Mouse (Mus musculus) hematopoietic stem cell, adult 5-6 weeks (primary cell): ENCODE measurements around the gene Flg. TPM values are rescaled to one million over a fixed set of nuclear protein-coding genes. Genes with fewer than 3 reads are reported as not detected.

ENCODE experiments used
- ATAC-seq, 2 experiments: fragments of 125-278 bp in 1 of 2; replicated peaks in 1 of 2; 2 replicates each; pipeline ENCODE4 v1.8.0; 2016 to 2017; ENCODE audit warnings: inconsistent platforms in 2 of 2, mild to moderate bottlenecking in 2 of 2, moderate number of reproducible peaks in 2 of 2, low read depth in 1 of 2, moderate TSS enrichment in 1 of 2; ENCODE audit not compliant: low FRiP score in 2 of 2, poor library complexity in 2 of 2, severe bottlenecking in 2 of 2, insufficient read depth in 1 of 2, low TSS enrichment in 1 of 2
- total RNA-seq: library from RNA; stranded (forward); fragments of 172-1452, 232-1000 nt; gene quantifications from 2 replicates; pipeline ENCODE4 v1.2.3, GENCODE M21; 2017

The Flg gene
- not detected in 2 replicates for total RNA-seq

DNA sequence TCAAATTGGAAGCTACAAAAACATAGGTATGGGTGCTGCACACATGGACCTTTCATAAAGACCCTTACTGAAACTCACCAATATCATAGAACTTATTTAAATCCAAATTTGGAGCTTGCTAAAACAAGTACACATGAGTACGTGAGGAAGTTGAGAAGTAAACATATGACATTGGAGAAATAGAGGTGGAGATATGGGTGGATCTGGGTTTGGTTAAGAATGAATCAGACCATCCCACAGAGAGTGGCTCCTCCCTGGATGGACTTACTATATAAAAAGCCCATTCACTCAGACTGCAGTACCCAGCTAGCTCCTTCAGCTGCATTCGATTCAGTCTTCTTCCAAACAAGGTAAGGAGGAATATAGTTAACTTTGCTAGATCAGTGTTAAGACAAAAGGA lies at the start of gene Flg:
TSS of gene Flg (plus strand) at position 301 of the 400 bp plus-strand sequence.
- ATAC-seq = no peak

DNA sequence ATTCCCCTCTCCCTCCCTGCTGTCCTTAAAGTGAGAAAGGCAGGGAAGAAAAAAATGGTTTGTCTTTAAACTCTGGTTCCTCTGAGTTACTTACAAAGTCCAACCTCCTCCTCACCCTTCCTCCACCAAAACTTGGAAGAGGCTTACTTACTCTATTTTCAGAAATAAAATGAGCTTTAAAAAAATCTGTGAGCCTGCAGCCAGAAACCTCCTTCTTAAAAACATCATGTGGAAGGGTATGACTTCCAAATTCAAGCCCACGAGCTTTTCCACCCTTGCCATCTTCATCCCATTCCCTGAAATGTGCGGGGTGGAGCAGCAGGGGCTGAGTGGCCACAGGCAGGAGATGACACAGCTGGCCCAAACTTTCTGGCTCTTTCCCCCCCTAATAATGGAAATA lies 24.2 kb downstream of the Flg start:
- no peak for ATAC-seq

DNA sequence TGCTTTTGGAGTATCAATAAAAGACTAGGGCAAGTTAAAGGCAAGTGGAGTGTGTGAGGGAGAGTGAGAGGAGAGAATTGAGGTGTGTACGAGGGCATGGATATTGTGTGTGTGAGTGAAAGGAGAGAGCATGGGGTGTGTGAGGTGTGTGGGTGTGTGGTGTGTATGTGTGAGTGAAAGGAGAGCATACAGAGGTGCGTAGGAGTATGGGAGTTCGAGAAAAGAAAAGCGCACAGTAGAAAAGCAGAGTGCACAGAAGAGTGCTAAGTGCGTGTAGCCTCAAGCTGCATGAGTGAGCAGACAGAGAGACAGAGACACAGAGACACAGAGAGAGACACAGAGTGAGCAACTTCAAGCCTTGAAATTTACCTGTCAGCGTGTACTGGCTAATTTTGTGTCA lies 26.5 kb downstream of the Flg start:
- ATAC-seq = no peak

DNA sequence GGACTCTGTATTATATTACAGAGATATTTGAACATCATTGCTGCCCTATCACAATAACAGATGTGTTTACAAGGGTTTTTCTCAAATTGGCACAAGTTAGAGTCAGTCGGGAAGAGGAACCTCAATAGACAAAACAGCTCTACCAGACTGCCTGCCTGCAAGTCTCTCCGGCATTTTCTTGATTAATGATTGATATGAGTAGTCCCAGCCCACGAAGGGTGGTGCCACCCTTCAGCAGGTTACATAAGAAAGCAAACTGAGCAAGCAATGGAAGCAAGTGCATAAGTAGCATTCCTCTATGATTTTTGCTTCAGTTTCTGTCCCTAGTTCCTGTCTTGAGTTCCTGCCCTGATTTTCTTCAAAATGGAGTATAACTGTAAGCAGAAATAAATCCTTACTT lies 28.6 kb downstream of the Flg start:
- ATAC-seq = no peak

DNA sequence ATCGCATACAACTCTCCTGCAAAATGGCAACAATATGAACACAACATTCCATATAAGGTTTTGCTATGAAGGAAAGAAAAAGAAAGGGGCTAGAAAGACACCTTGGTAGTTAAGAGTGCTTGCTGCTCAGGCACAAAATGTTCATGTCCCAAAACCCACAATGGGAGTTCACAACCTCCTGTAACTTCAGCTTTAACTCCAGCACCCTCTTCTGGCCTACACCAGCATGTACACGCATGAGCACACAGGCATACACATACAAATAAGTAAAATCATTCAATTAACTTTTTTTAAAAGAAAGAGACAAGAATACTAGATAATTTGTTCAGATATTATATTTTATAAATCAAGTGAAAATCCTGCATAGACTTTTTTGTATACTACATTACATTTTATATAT lies 32.8 kb downstream of the Flg start:
- ATAC-seq = no peak

DNA sequence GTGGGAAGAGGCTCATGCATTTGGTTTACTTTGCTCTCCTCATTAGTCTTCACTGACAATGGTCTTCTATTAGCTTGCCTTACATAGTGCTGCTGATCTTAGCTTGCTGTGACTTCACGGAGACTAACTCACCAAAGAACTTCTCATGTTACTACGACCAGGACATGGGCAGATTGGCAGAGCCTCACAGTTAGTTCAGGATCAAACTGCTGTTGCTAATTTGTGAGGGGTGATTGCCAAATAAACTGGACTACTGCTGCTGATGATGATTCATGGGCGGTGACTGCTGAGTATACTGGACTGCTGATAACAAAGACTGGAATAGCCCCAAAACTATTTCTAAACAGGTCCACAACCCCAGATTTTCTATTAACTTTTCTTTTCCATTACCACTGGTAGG lies 38.0 kb downstream of the Flg start:
- no peak for ATAC-seq

DNA sequence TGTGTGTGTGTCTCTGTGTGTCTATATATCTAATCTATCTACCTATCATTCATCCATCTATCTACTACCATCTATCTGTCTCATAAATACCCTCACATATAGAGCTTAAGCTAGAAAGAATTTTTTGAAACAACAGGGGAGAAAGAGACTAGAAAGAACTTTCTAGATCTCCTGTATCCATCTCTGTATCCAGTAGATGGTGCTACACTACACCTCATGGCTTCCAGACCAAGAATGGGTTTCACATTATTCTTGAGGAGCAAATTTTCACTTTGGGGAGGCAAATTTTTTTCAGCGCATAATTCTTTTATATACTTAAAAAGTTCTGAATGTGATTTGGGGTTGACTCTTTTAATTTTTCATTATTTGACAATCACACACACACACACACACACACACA lies 41.1 kb downstream of the Flg start:
- no peak for ATAC-seq

DNA sequence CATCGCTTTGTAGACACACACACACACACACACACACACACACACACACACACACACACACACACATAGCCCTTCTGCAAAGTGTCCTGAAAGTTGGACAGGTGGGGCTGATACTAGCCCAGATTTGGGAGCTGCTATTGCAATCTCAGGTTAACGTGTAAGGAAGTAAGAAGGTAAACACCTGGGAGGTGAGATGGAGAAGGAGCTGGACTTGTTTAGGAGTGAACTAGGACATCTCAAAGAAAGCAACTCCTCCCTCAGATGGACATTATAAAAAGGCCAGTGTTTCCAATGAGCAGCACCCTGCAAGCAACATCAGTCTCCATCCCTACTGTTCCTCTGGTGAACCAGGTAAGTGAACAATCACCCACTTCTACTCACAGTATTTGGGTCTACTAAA lies 46.1 kb downstream of the Flg start, which contains the start of gene Hrnr:
TSS of gene Hrnr (plus strand) at position 301 of the 400 bp plus-strand sequence.
- ATAC-seq = no peak

DNA sequence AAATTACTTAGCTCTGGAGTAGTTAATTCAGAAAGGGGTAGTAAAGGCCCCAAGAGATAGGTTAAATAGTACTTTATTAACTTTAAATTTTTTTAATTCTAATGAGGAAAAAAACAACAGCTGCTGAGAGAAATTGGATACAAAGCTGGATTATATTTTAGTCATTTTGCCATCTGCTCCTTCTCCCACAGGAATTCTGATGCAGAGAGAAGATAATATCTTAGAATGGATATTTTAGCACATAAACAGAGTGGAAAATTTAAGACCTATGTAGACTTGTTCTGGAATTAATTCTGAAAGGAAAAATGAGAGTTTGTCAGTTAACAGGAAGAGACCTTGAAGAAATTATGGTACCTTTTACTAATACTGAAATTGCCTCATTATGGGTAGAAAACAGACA lies 64.4 kb downstream of the Flg start:
- no peak for ATAC-seq

DNA sequence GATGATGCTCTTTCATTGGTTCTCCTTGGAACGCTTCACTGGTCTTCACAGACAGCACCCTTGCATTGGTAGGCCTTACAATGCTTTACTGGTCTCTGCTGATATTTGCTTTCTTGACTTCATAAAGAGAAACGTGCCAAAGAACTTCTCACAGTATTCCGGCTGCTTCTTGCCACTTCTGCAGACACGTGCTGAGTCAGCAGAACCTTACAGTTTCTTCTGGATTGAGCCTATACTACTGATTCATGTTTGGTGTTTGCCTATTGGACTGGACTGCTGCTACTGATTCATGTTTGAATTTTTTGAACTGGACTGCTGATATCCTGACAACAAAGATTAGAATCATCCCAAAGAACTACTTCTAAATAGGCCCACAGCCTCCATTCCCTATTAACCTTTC lies 66.7 kb downstream of the Flg start:
- ATAC-seq = no peak

Other genes with a start within 250 kb of the Flg start
- not detected in 2 replicates for gene Gm4858, start 204.7 kb upstream of the Flg start, total RNA-seq
- gene Crnn, start 128.7 kb upstream of the Flg start, total RNA-seq = not detected in 2 replicates
- gene Flg2, start 76.2 kb upstream of the Flg start, total RNA-seq = not detected in 2 replicates
- gene Hrnr, start 46.2 kb downstream of the Flg start, total RNA-seq = not detected in 2 replicates
- gene Rptn, start 120.2 kb downstream of the Flg start, total RNA-seq = not detected in 2 replicates
- not detected in 2 replicates for gene Tchh, start 168.8 kb downstream of the Flg start, total RNA-seq
- gene Tchhl1, start 195.2 kb downstream of the Flg start, total RNA-seq = not detected in 2 replicates
- 49.1 and 66.1 TPM in 2 replicates for gene S100a11, start 247.0 kb downstream of the Flg start, total RNA-seq